Mouse (Mus musculus): ENCODE results near the gene Fhit. TPM values are rescaled to one million over a fixed set of nuclear protein-coding genes. Genes with fewer than 3 reads are reported as not detected.

The Fhit gene
- polyA plus RNA-seq, 1 experiment from 2014 or later, result 1.7 TPM

DNA sequence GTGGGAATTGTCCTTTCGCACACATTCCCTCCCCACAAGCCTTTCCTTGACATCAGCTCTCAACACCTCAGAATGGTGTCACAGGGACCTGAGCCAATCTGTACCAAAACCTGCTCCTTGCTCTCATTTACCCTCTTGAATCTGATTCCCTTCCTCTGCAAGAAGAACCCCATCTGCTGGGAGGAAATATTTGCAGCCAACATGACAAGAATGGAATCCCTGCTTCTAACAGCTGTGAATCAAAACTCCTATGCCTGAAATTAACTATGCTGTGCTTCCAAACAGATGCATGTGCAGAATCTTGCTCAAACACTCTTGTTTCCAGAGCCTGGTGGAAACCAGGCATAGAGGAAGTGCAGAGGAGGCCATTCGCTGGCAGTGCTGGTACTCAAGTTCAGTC, 940.0 kb downstream of the Fhit start:
- no peak for ATAC-seq
- in situ Hi-C loops (cut with MboI; ENCODE audit: low pct_unique_long_range_greater_than_20kb), result no loop called here
- CTCF ChIA-PET, result no interaction called here
- no peaks in the 10 kb centered on the region for H3K27me3 ChIP-seq
- no peak for DNase-seq (ENCODE audit: low read depth, low spot score)
- POLR2A ChIA-PET, result no interaction called here
- TF ChIP-seq CTCF (IDR thresholded peaks at IDR 0.05), result no peak

DNA sequence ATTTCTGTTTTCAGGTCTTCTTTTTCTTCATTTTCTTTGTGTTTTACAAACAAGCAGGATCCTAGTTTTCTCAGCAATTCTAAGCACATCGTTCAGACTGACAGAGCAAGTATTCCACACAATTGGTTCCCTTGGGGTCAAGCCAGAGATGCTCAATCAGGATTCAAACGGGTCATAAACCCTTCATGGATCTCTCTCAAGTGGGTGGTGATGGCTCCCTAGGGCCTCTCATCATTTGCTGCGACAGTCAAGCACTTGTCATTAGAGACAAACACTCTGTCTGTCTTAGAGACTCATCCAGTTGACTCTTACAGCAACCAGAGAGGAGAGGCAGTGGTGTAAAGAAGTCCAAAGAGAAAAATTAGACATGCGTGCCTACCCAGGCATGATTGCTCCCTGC, 948.6 kb downstream of the Fhit start:
- in situ Hi-C loops (cut with MboI; ENCODE audit: low pct_unique_long_range_greater_than_20kb), result no loop called here
- no peak for TF ChIP-seq CTCF (IDR thresholded peaks at IDR 0.05)
- ATAC-seq (no peak), DNase-seq (ENCODE audit: low read depth, low spot score) (no peak)
- POLR2A ChIA-PET, result interaction anchor here (0.6 kb wide), 1 partner anchor 291 kb away, joined by 3 read pairs; no protein-coding TSS in a partner anchor
- CTCF ChIA-PET, result interaction anchor here (0.7 to 1.7 kb wide), 3 partner anchors 10 to 15 kb away, joined by 3 to 4 read pairs (median 4); no protein-coding TSS in a partner anchor
- no peaks in the 10 kb centered on the region for H3K27me3 ChIP-seq

DNA sequence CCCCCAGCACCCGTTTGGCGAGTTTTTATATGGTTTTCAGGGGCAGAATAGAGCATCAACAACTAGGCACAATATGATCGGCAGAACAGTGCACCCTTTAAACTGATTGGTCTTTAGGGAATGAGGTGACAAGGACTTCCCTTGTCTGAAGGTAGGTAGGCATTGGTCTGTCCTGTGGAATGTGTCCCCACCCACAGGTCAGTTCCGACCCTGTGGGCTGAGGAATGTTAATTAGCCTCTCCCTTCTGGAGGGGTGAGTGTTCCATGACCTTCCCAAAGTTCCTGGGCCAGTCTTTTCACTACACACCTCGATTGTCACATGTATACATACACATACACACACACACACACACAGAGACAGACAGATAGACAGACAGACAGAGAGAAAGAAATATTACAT, 950.7 kb downstream of the Fhit start:
- in situ Hi-C loops (cut with MboI; ENCODE audit: low pct_unique_long_range_greater_than_20kb), result no loop called here
- no peak for TF ChIP-seq CTCF (IDR thresholded peaks at IDR 0.05)
- DNase-seq (ENCODE audit: low read depth, low spot score), result no peak
- ChIA-PET POLR2A (no interaction called here), CTCF (no interaction called here)
- no peaks in the 10 kb centered on the region for H3K27me3 ChIP-seq
- no peak for ATAC-seq

DNA sequence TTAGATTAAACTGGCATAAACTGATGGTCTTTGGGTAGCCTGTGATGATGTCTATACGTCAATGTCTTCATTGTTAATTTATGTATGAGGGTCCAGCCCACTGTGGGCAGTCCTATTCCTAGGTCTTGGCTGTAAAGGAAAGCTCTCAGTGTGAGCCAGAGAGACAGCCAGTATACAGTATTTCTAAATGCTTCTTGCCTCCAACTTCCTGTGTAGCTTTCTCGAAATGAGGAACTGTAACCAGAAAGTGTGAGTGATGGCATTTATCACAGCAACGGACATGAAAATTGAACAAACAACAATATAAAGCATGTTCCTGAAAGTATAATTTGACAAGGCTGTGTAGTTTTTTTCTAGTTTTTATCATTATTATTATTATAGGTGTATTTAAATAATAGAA, 952.8 kb downstream of the Fhit start:
- ATAC-seq (no peak), DNase-seq (ENCODE audit: low read depth, low spot score) (no peak)
- CTCF ChIA-PET, result interaction anchor here (0.7 to 0.9 kb wide), 2 partner anchors 12 to 87 kb away, joined by 3 read pairs; no protein-coding TSS in a partner anchor
- no peaks in the 10 kb centered on the region for H3K27me3 ChIP-seq
- no peak for TF ChIP-seq CTCF (IDR thresholded peaks at IDR 0.05)
- in situ Hi-C loops (cut with MboI; ENCODE audit: low pct_unique_long_range_greater_than_20kb), result no loop called here
- POLR2A ChIA-PET, result no interaction called here

DNA sequence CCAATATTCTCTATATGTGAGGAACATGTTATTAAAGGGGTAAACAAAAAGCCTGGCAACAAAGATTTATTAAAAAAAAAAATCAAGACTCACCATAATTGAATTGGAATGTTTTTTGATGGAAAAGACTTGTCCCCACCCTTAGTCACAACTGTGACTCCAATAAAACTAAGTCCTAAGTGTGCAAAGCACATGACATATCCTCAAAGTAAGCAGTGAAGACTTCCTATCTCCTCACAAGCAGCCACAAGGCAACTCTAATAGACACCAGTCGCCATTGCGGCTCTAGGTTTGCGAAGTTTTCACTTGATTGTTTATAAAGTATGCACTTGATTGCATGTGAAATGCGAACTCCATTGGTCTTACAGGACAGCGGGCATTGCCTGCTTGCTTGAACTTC, 956.1 kb downstream of the Fhit start:
- CTCF ChIA-PET, result no interaction called here
- POLR2A ChIA-PET, result no interaction called here
- no peaks in the 10 kb centered on the region for H3K27me3 ChIP-seq
- no peak for DNase-seq (ENCODE audit: low read depth, low spot score)
- no peak for ATAC-seq
- TF ChIP-seq CTCF (IDR thresholded peaks at IDR 0.05), result no peak
- in situ Hi-C loops (cut with MboI; ENCODE audit: low pct_unique_long_range_greater_than_20kb), result no loop called here

DNA sequence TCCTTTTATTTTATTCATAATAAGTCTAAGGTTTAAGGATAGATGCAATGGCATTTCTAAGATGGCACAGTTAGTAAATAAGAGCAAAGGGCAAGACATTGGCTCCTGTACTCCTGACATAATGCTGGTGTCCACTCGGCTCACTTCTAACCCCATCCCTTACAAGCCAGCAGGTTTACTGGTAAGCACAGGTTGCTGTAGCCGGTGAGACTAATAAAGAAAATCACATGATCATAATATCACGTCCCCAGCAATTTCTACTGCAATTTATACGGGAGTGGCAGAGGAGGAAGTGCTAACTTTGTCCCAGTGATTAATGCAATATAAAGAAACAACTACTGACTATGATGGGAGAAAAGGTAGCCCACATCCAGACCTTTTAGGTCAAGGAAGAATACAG, 956.5 kb downstream of the Fhit start:
- no peaks in the 10 kb centered on the region for H3K27me3 ChIP-seq
- TF ChIP-seq CTCF (IDR thresholded peaks at IDR 0.05), result no peak
- DNase-seq (ENCODE audit: low read depth, low spot score) (no peak), ATAC-seq (no peak)
- POLR2A ChIA-PET, result no interaction called here
- in situ Hi-C loops (cut with MboI; ENCODE audit: low pct_unique_long_range_greater_than_20kb), result no loop called here
- CTCF ChIA-PET, result no interaction called here

DNA sequence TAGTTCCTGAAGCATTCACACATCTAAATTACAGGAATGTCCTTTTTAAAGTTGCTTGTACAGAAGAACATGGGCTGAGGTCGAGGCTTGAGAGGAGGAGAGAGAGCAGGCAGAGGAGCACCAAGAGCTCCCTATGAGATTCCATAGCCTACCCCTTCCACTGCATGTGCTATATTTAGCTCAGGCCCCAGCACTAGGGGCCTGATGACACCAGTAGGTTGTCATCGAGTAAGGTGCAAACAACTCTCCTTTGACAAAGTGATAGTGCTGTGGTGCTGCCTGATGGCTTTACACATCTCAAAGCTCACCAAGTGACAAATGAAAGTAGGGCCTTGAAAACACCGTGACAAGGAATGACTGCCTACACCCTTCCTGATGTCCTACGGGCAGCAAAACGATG, 967.7 kb downstream of the Fhit start:
- H3K27me3 ChIP-seq, result no peaks in the 10 kb centered on the region
- DNase-seq (ENCODE audit: low read depth, low spot score) (no peak), ATAC-seq (no peak)
- in situ Hi-C loops (cut with MboI; ENCODE audit: low pct_unique_long_range_greater_than_20kb), result no loop called here
- CTCF ChIA-PET, result no interaction called here
- TF ChIP-seq CTCF (IDR thresholded peaks at IDR 0.05), result no peak
- POLR2A ChIA-PET, result no interaction called here

DNA sequence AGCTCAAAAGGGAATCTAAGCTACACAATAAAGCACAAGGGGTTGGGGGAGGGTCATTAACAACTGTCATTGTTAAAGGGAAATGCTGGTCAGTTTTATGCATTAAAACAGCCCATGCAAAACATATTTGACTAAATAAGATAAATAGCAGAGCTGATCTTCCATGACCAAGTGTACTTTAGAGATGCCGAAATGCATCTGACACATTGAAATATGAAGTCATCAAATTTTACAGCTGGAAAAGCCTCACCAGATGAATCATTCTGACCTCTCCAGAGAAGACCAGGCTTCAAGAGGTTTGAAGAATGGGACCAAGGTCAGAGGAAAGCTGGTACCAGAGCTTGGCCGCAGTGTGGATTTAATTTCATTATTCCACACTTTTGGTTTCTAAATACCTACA, 990.1 kb downstream of the Fhit start:
- in situ Hi-C loops (cut with MboI; ENCODE audit: low pct_unique_long_range_greater_than_20kb), result no loop called here
- TF ChIP-seq CTCF (IDR thresholded peaks at IDR 0.05), result no peak
- DNase-seq (ENCODE audit: low read depth, low spot score) (peak; percentile 64), ATAC-seq (peak; percentile 87)
- no peaks in the 10 kb centered on the region for H3K27me3 ChIP-seq
- POLR2A ChIA-PET, result no interaction called here
- CTCF ChIA-PET, result no interaction called here

DNA sequence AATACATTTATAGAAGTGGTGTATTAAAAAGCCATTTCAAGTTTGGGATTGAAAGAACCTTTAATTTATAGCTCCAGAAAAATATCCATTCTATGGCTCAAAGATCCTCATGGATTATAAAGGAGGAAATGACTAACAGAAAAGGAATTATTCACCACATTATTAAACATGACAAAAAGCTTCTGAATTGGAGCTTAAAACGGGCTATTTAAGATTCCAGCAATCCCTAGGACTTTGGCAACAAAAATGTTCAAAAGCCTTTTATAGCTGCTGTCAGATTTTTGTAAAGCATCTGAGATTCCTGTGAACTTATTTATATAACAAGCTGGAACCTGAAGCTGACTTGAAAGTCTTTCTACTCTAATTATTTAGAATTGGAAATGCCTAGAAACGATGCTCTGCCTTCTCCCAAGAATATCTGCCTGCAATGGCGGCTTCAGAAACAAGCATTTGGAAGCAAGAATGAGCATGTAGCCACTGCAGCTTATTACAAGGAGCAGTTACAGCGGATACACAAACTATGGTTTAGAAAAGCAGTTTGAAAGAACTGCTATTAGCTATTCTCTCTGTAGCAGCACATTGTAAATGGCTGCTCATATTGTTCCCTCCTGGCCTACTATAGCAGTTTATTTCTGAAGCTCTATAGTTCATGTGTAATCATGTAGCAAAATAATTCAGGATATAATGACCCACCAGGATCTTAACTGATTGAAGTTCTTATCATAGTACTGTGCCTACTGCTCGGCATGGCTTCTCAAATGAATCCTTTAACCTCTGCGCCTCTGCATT, 995.0 kb downstream of the Fhit start:
- DNase-seq (ENCODE audit: low read depth, low spot score) (no peak), ATAC-seq (peak; percentile 31)
- in situ Hi-C loops (cut with MboI; ENCODE audit: low pct_unique_long_range_greater_than_20kb), result no loop called here
- POLR2A ChIA-PET, result no interaction called here
- H3K27me3 ChIP-seq, result no peaks in the 10 kb centered on the region
- no peak for TF ChIP-seq CTCF (IDR thresholded peaks at IDR 0.05)
- CTCF ChIA-PET, result interaction anchor here (1.1 to 2.1 kb wide), 3 partner anchors 16 to 31 kb away, joined by 3 to 4 read pairs (median 3); no protein-coding TSS in a partner anchor

DNA sequence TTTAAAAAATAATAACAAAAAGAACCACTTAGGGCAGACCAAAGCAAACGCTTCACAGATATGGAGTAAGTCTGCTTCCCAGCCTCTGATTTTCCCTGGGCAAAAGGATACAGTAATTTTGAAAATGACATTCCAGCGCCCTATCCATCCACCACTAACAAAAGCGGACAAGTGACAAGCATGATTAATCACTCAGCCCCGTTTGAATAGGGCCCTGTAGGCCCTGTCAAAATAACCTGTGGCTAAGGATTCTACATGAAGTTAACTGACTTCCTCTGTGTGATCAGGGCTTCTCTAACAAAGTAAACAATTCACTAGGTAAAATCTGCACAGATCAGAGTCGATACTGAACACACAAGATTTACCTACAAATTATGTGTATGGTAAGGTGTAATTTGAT, 1012.0 kb downstream of the Fhit start:
- in situ Hi-C loops (cut with MboI; ENCODE audit: low pct_unique_long_range_greater_than_20kb), result no loop called here
- CTCF ChIA-PET, result no interaction called here
- TF ChIP-seq CTCF (IDR thresholded peaks at IDR 0.05), result no peak
- H3K27me3 ChIP-seq, result no peaks in the 10 kb centered on the region
- no peak for DNase-seq (ENCODE audit: low read depth, low spot score)
- POLR2A ChIA-PET, result no interaction called here
- ATAC-seq, result no peak

DNA sequence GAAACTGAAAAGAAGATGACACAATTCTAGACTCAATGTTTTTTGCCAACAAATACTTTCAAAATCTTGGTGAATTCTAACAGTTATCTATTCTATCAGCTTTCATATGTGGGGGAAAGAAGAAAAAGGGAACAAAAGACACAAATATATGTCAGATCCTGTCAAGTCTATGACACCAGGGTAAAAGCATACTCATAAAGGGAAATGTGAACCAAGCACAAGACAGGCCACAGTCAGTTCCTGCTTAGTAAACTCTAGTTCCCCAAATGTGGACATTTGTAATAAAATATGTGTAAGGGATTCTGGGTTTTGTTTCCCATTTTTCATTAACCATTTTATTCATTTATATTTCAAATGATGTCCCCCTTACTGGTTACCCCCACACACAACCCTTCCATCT, 1022.5 kb downstream of the Fhit start:
- no peak for TF ChIP-seq CTCF (IDR thresholded peaks at IDR 0.05)
- in situ Hi-C loops (cut with MboI; ENCODE audit: low pct_unique_long_range_greater_than_20kb), result no loop called here
- ChIA-PET POLR2A (no interaction called here), CTCF (no interaction called here)
- H3K27me3 ChIP-seq, result no peaks in the 10 kb centered on the region
- ATAC-seq (no peak), DNase-seq (ENCODE audit: low read depth, low spot score) (no peak)

DNA sequence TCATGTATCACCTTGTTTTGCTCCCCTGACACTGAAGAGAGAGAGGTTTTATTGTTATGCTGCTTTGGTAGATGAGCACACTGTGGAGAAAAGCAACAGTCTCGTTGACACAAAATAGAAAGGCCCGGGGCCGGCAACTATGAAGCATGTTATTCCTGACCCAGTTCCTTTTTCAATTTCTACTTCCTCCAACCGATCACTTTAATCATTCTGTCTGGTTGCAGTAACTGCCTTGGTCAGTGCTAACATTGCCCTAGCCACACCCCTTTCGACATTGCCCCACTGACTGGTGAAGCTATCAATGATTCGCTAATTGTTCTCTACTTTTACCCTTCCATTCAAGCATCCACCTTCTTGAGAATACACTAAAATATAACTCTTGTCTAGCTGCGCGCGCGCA, 1028.0 kb downstream of the Fhit start:
- CTCF ChIA-PET, result no interaction called here
- H3K27me3 ChIP-seq, result no peaks in the 10 kb centered on the region
- POLR2A ChIA-PET, result no interaction called here
- in situ Hi-C loops (cut with MboI; ENCODE audit: low pct_unique_long_range_greater_than_20kb), result no loop called here
- TF ChIP-seq CTCF (IDR thresholded peaks at IDR 0.05), result no peak
- DNase-seq (ENCODE audit: low read depth, low spot score) (no peak), ATAC-seq (no peak)

All from Patski (cell line).